26 mouse cellular contexts compared by ENCODE assay signal in genomic region chr16:56283330-56283729, GRCm38 (mm10).
DNase-seq lines count a peak whose midpoint lies in the region; ATAC-seq and TF ChIP-seq lines count a peak whose summit lies in the region.
"Had no signal": no experiment of that assay in that cellular context is flagged by ENCODE, and none has a peak within 500 bp of the region (broad histone marks: within the 10 kb centered on the region; RNA-seq: fewer than 3 reads in every experiment).

No protein-coding gene starts in this region.

- H3K27me3 ChIP-seq in midbrain, postnatal 0 days (ENCODE audit: insufficient read depth, low read length) = no peaks in the 10 kb centered on the region
- no peaks in the 10 kb centered on the region for H3K27me3 ChIP-seq in midbrain, embryonic 16.5 days (ENCODE audit: control insufficient read depth, insufficient read depth, low read depth, low read length)
- no peaks in the 10 kb centered on the region for H3K27me3 ChIP-seq in cerebellum, adult 2 months (ENCODE audit: control insufficient read depth, insufficient read depth, low read length)
- H3K27me3 ChIP-seq: embryonic facial prominence, embryonic 15.5 days; forebrain, embryonic 12.5 days; limb, embryonic 13.5 days; lung, embryonic 15.5 days; Patski; stomach, embryonic 15.5 days had no signal

- H3K4me2 ChIP-seq in midbrain, postnatal 0 days (ENCODE audit: low read depth, low read length, poor library complexity, severe bottlenecking) = no peak overlapping the region
- H3K4me2 ChIP-seq in midbrain, embryonic 16.5 days (ENCODE audit: low read length) = no peak overlapping the region
- H3K4me2 ChIP-seq: embryonic facial prominence, embryonic 15.5 days; forebrain, embryonic 12.5 days; limb, embryonic 13.5 days; liver, embryonic 11.5 days; lung, embryonic 15.5 days; midbrain, embryonic 11.5 days; stomach, embryonic 15.5 days had no signal

- TF ChIP-seq CTCF in midbrain, postnatal 0 days (IDR thresholded peaks at IDR 0.05) = no peak
- no peak for TF ChIP-seq CTCF in cerebellum, adult 2 months (IDR thresholded peaks at IDR 0.05; ENCODE audit: borderline replicate concordance, insufficient read depth, low read depth, low read length)

- H3K9ac ChIP-seq in midbrain, postnatal 0 days (replicated peaks; ENCODE audit: low read length, poor library complexity, severe bottlenecking) = no peak overlapping the region
- H3K9ac ChIP-seq in midbrain, embryonic 16.5 days (ENCODE audit: low read depth, low read length) = no peak overlapping the region
- H3K9ac ChIP-seq: embryonic facial prominence, embryonic 15.5 days; forebrain, embryonic 12.5 days; forebrain, postnatal 0 days; limb, embryonic 13.5 days; lung, embryonic 15.5 days; stomach, embryonic 15.5 days had no signal

- TF ChIP-seq POLR2A in cerebellum, adult 2 months (IDR thresholded peaks at IDR 0.05; ENCODE audit: borderline replicate concordance, insufficient read depth, low read length) = no peak

- peak; percentile 63 for DNase-seq in midbrain, postnatal 0 days (ENCODE audit: low spot score)
- DNase-seq in cerebellum, adult 2 months = peak; percentile 68 to 88
- peak; percentile 90 to 92 for DNase-seq in cerebellum, postnatal 14 days
- DNase-seq in right cerebral cortex, adult 2 months (ENCODE audit: low spot score in 2 of 2) = no peak
- no peak for DNase-seq in kidney, postnatal 4 days
- no peak for DNase-seq in natural killer cell, adult 2 months (ENCODE audit: low spot score in 2 of 2)
- DNase-seq: adrenal gland, postnatal 10 days; forebrain, postnatal 0 days; gastrocnemius, postnatal 10 days; kidney, adult 8-10 months; kidney, postnatal 10 days; layer of hippocampus, adult 9-11 months; right cerebral cortex, postnatal 25 days; thymus, postnatal 25 days had no signal

- no peaks in the 10 kb centered on the region for H3K4me1 ChIP-seq in midbrain, postnatal 0 days (ENCODE audit: insufficient read depth, low read length)
- H3K4me1 ChIP-seq in midbrain, embryonic 16.5 days (ENCODE audit: control insufficient read depth, insufficient read depth, low read length) = no peaks in the 10 kb centered on the region
- peaks cover 6% of the 10 kb centered on the region; the same call in 1 of the 2 replicates for H3K4me1 ChIP-seq in cerebellum, adult 2 months (ENCODE audit: control insufficient read depth, insufficient read depth, low read length)
- H3K4me1 ChIP-seq: embryonic facial prominence, embryonic 15.5 days; forebrain, embryonic 12.5 days; lung, embryonic 15.5 days; stomach, embryonic 15.5 days had no signal

- no peak overlapping the region for H3K27ac ChIP-seq in midbrain, postnatal 0 days (ENCODE audit: low read depth, low read length)
- H3K27ac ChIP-seq in midbrain, embryonic 16.5 days (ENCODE audit: low read length) = no peak overlapping the region
- no peak overlapping the region for H3K27ac ChIP-seq in cerebellum, adult 2 months (ENCODE audit: insufficient read depth, low read length)
- H3K27ac ChIP-seq: embryonic facial prominence, embryonic 10.5 days; embryonic facial prominence, embryonic 15.5 days; forebrain, embryonic 12.5 days; left cerebral cortex, adult 2 months; limb, embryonic 13.5 days; lung, embryonic 15.5 days; stomach, embryonic 15.5 days had no signal

- H3K36me3 ChIP-seq in midbrain, postnatal 0 days (ENCODE audit: insufficient read depth, low read length) = no peaks in the 10 kb centered on the region
- no peaks in the 10 kb centered on the region for H3K36me3 ChIP-seq in midbrain, embryonic 16.5 days (ENCODE audit: control insufficient read depth, insufficient read depth, low read length)
- H3K36me3 ChIP-seq: embryonic facial prominence, embryonic 10.5 days; embryonic facial prominence, embryonic 15.5 days; forebrain, embryonic 12.5 days; limb, embryonic 13.5 days; lung, embryonic 15.5 days; stomach, embryonic 15.5 days had no signal

- H3K4me3 ChIP-seq in midbrain, postnatal 0 days (ENCODE audit: low read depth, low read length) = no peak overlapping the region
- H3K4me3 ChIP-seq in midbrain, embryonic 16.5 days (ENCODE audit: low read depth, low read length) = no peak overlapping the region
- no peak overlapping the region for H3K4me3 ChIP-seq in cerebellum, adult 2 months (replicated peaks; ENCODE audit: insufficient read depth, low read depth, low read length)
- H3K4me3 ChIP-seq: embryonic facial prominence, embryonic 10.5 days; embryonic facial prominence, embryonic 15.5 days; forebrain, embryonic 12.5 days; left cerebral cortex, adult 2 months; limb, embryonic 13.5 days; lung, embryonic 15.5 days; stomach, embryonic 15.5 days had no signal

- no peaks in the 10 kb centered on the region for H3K9me3 ChIP-seq in midbrain, postnatal 0 days (ENCODE audit: low read length)
- H3K9me3 ChIP-seq in midbrain, embryonic 16.5 days (replicated peaks; ENCODE audit: control insufficient read depth, low read length, poor library complexity, severe bottlenecking) = no peaks in the 10 kb centered on the region
- H3K9me3 ChIP-seq: embryonic facial prominence, embryonic 10.5 days; embryonic facial prominence, embryonic 15.5 days; forebrain, embryonic 12.5 days; limb, embryonic 13.5 days; lung, embryonic 15.5 days; stomach, embryonic 15.5 days had no signal

- no peak for ATAC-seq in midbrain, postnatal 0 days (ENCODE audit: low FRiP score)
- no peak for ATAC-seq in midbrain, embryonic 16.5 days
- ATAC-seq: forebrain, postnatal 0 days; intestine, embryonic 16.5 days; Patski had no signal

- WGBS in midbrain, postnatal 0 days = 97% methylated on average over 1 of the region's 1 CpGs
- 95% methylated on average over 1 of the region's 1 CpGs for WGBS in midbrain, embryonic 16.5 days
- 28% methylated on average over 1 of the region's 1 CpGs for WGBS in cerebellum, adult 2 months

Comparison
In these comparisons a context has a peak if more than half of its experiments do, and no peak if none do; other contexts are left out.
1. DNase-seq: peak in midbrain, postnatal 0 days (single experiment), cerebellum, adult 2 months (2 of 2) and cerebellum, postnatal 14 days (2 of 2); none in right cerebral cortex, adult 2 months (0 of 2), kidney, postnatal 4 days (0 of 2) and natural killer cell, adult 2 months (0 of 2).